Mouse (Mus musculus): ENCODE measurements at regions not wholly inside any gene's neighbourhood (a gene's known extent, or its start where the extent isn't known, plus 50 kb on each side); places are given as distances from the start of the nearest gene placed in this dataset.
A peak's percentile ranks its signal among the peaks of the same experiment; 100 is the strongest.

- DNase-seq (ENCODE audit: low read depth): no peak
Measured at GRCm38 (mm10) chr13:25722595-25723525, 452.6 kb upstream of the Nrsn1 start.

GRCm38 (mm10) chr13:25700965-25701364, 430.7 kb upstream of the Nrsn1 start:
- no peak for DNase-seq (ENCODE audit: low read depth)

GRCm38 (mm10) chr13:25695956-25696355, 425.7 kb upstream of the Nrsn1 start:
- peak; percentile 57 for DNase-seq (ENCODE audit: low read depth)

GRCm38 (mm10) chr13:25695017-25695604, 424.8 kb upstream of the Nrsn1 start:
- DNase-seq (ENCODE audit: low read depth): no peak

GRCm38 (mm10) chr13:25678221-25678735, 408.0 kb upstream of the Nrsn1 start:
- no peak for DNase-seq (ENCODE audit: low read depth)

- peak; percentile 70 for DNase-seq (ENCODE audit: low read depth)
Measured at GRCm38 (mm10) chr13:25675208-25675607, 404.9 kb upstream of the Nrsn1 start.

GRCm38 (mm10) chr13:25666022-25666421, 395.7 kb upstream of the Nrsn1 start:
- no peak for DNase-seq (ENCODE audit: low read depth)

GRCm38 (mm10) chr13:25664963-25665606, 394.8 kb upstream of the Nrsn1 start:
- no peak for DNase-seq (ENCODE audit: low read depth)

GRCm38 (mm10) chr13:25648430-25648786, 378.1 kb upstream of the Nrsn1 start:
- no peak for DNase-seq (ENCODE audit: low read depth)

- DNase-seq (ENCODE audit: low read depth): no peak
Measured at GRCm38 (mm10) chr13:25647711-25648429, 377.6 kb upstream of the Nrsn1 start.

GRCm38 (mm10) chr13:25639522-25640291, 369.4 kb upstream of the Nrsn1 start:
- DNase-seq (ENCODE audit: low read depth): peak; percentile 22

- DNase-seq (ENCODE audit: low read depth): peak; percentile 46
Measured at GRCm38 (mm10) chr13:25629466-25629865, 359.2 kb upstream of the Nrsn1 start.

- DNase-seq (ENCODE audit: low read depth): no peak
Measured at GRCm38 (mm10) chr13:25617578-25617977, 347.3 kb upstream of the Nrsn1 start.

- DNase-seq (ENCODE audit: low read depth): peak; percentile 45
Measured at GRCm38 (mm10) chr13:25611986-25612385, 341.7 kb upstream of the Nrsn1 start.

GRCm38 (mm10) chr13:25609641-25610040, 339.3 kb upstream of the Nrsn1 start:
- DNase-seq (ENCODE audit: low read depth): peak; percentile 62

GRCm38 (mm10) chr13:25609241-25609640, 338.9 kb upstream of the Nrsn1 start:
- DNase-seq (ENCODE audit: low read depth): peak; percentile 66

GRCm38 (mm10) chr13:25601351-25601750, 331.0 kb upstream of the Nrsn1 start:
- peak; percentile 6 for DNase-seq (ENCODE audit: low read depth)

GRCm38 (mm10) chr13:25594629-25595028, 324.3 kb upstream of the Nrsn1 start:
- no peak for DNase-seq (ENCODE audit: low read depth)

- DNase-seq (ENCODE audit: low read depth): no peak
Measured at GRCm38 (mm10) chr13:25570641-25571040, 300.3 kb upstream of the Nrsn1 start.

GRCm38 (mm10) chr13:25562746-25563145, 292.4 kb upstream of the Nrsn1 start:
- DNase-seq (ENCODE audit: low read depth): peak; percentile 73

GRCm38 (mm10) chr13:25560339-25560738, 290.0 kb upstream of the Nrsn1 start:
- no peak for DNase-seq (ENCODE audit: low read depth)
